Mouse (Mus musculus): ENCODE results near the gene Gm45717. TPM values are rescaled to one million over a fixed set of nuclear protein-coding genes. Genes with fewer than 3 reads are reported as not detected.
A peak's percentile ranks its signal among the peaks of the same experiment; 100 is the strongest.

The Gm45717 gene
- total RNA-seq (2017): not detected in 3 replicates

DNA sequence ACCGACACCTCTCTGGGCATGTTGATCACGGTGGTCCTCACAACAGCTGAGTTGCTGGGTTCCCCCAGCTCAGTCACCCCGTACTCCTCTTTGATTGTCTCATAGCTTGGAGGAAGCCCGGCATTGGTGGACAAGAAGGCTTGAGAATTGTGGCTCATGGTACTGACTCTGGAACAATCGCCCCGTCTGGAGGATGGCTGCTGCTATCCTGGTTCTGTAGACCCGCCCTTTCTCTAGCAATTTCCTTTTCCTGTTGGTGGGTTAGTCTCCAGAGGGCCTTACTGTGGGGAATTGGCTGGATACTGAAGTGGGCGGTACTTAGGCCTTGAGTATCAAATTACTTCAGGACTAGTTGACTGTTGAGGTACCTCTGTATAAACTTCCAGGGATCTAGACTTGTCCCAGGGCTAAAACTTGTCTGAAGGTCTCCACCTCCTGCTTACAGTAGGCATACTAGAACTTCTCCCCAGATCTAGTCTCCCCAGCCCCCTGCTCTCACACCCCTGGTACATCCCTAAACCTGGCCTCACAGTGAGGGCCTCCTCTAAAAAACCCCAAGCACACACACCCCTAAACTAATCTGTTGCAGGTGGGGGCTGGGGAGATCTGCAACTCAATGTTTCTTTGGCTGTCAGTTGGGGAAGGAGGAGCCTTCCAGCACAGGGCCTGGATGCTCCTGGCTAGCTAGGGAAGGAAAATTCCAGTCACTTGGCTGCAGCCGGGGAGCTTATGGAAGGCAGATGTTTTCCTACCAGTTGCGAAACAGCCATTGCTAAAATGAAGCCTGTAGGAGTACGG, at the start of gene Gm45717, which contains the start of gene Ifitm2:
Gene Gm45717, minus strand, starts transcription at position 180 of the 798 bp plus-strand sequence.
Gene Ifitm2, minus strand, starts transcription at position 230 of the 798 bp plus-strand sequence.
- ATAC-seq (replicated peaks; ENCODE audit: insufficient number of reproducible peaks, low FRiP score, low TSS enrichment, poor library complexity, severe bottlenecking): peak; percentile 30; the same call in 1 of the 2 replicates

- ATAC-seq (replicated peaks; ENCODE audit: insufficient number of reproducible peaks, low FRiP score, low TSS enrichment, poor library complexity, severe bottlenecking): no peak
These were observed 47.7 kb upstream of the Gm45717 start for GRCm38 (mm10) chr7:141003248-141004010.

DNA sequence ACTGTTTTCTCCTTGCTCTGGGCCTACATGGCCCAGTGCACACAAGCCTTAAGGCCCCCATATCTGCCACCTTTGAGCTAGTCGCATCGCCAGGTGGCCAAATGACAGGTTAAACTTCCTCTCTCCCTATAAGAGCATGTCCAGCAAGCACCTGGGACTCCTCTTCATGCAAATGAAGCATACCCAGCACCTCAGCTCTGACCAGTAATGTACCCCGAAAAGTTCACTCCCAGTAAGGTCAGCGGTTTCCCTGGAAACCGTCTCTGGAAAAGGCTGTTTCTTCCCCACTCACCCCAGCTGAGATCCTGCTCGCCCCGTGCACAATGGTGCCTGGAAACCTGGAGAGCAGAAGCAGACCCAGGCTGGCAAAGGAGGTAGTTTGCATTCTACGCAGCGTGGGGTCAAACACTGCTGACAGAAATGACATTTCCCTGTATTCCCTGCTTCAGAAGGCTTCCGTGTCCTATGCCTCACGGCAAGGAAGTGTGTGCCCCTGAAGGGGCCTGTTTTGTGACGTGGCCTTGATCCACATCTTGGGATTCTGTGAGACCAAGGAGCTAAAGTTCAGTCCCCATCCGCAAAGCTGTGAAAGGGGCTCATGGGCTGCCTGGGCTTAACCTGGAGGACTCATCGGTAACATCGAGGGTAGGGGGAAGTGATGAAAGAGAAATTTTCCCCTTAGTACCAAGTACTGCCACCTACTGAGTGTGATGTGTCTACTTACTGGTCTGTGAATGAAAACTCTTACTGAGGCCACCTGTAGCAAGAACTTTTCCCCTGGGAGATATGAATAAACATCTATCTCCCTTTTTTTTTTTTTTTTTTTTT, 45.4 kb upstream of the Gm45717 start:
- ATAC-seq (replicated peaks; ENCODE audit: insufficient number of reproducible peaks, low FRiP score, low TSS enrichment, poor library complexity, severe bottlenecking): no peak

GRCm38 (mm10) chr7:140998853-140999700, 43.3 kb upstream of the Gm45717 start:
- peak; percentile 90 for ATAC-seq (replicated peaks; ENCODE audit: insufficient number of reproducible peaks, low FRiP score, low TSS enrichment, poor library complexity, severe bottlenecking)

DNA sequence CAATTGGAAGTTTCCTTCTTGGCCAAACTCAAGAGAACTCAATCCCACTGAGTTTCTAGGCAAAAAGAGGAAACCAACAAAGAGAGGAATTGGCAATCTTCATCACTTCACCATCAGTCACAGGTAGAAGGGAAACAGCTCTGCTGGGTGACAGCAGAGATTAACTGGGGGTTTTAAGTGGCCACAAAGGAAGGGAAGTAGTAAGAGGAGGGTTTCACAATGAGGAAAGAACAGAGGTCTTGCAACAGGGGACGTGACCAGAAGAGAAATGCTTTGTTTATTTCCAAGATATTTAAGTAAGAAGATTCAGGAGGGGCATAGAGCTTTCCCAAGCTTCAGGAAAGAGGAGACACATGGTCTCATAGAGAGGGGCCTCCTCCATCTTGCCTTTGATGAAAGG, 42.1 kb upstream of the Gm45717 start:
- peak; percentile 81 for ATAC-seq (replicated peaks; ENCODE audit: insufficient number of reproducible peaks, low FRiP score, low TSS enrichment, poor library complexity, severe bottlenecking)

DNA sequence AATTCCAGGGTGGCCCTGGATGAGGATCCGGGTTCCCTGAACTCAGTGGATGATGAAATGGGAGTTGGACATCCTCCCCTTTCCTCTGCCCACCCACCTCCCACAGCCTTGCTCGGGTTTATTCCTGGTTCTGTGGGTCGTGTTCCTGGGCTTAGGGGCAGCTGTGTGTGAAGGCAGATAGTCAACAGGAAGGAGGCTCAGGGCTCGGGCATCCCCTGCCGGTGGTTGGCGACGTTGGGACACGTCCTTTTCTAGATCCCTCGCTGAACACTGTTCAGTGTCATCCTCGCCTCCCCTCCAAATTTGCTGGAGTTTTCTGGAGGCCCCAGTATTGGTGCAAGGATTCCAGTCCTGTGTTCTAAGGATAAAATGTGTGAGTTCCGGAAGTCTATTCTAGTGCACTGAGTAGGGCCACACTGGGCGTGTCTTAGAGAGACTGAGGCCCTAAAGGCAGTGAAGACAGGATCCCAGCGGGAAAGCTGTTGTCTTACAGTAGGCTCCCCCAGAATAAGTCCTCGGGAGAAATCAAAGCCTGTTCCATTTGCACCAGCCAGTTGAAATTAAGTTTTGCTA, 35.5 kb upstream of the Gm45717 start:
- ATAC-seq (replicated peaks; ENCODE audit: insufficient number of reproducible peaks, low FRiP score, low TSS enrichment, poor library complexity, severe bottlenecking): no peak

- peak; percentile 45; the same call in 1 of the 2 replicates for ATAC-seq (replicated peaks; ENCODE audit: insufficient number of reproducible peaks, low FRiP score, low TSS enrichment, poor library complexity, severe bottlenecking)
These were observed 34.9 kb upstream of the Gm45717 start for GRCm38 (mm10) chr7:140990622-140991021.

- ATAC-seq (replicated peaks; ENCODE audit: insufficient number of reproducible peaks, low FRiP score, low TSS enrichment, poor library complexity, severe bottlenecking): no peak; the same call in 1 of the 2 replicates
These were observed 34.4 kb upstream of the Gm45717 start for GRCm38 (mm10) chr7:140990185-140990584.

- no peak for ATAC-seq (replicated peaks; ENCODE audit: insufficient number of reproducible peaks, low FRiP score, low TSS enrichment, poor library complexity, severe bottlenecking)
These were observed 33.3 kb upstream of the Gm45717 start for GRCm38 (mm10) chr7:140989022-140989421.

DNA sequence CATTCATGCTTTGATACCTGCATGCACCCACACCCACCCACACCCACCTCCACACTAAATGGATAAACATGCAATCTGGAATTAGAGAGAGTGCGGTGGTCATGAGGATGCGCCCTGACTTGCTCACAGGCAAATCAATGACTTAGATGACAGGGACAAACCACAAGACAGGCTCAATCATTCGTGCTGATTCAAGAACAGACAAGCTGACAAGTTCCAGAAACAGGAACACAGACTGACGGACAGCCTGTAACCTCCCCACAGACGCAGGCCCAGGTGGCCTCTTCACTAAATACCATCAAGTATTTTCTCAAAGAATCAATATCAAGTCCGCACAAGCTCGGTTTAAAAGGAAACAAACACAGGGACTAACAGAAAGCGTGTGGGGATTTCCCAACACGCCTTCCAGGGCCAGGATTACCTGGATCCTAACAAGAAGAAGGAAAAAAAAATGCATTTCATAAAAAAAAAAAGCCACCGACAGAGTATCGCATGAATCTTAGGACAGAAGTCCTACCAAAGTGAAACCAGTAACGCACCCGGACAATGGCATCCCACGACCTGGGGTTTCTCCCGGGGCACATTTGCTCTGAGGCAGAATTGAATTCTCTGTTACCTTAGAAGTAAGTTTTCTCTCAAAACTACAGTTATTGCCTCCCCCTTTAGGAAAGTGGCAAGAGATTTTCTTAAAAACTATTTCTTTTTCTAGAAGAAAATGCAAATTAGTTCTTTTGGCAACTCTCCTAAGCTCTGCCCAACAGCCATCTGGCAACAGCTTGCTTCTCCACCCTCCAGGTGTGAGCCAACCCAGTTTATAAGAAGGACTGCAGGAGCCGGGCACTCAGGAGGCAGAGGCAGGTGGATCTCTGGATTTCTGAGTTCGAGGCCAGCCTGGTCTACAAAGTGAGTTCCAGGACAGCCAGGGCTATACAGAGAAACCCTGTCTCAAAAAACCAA, 31.7 kb upstream of the Gm45717 start:
- ATAC-seq (replicated peaks; ENCODE audit: insufficient number of reproducible peaks, low FRiP score, low TSS enrichment, poor library complexity, severe bottlenecking): no peak

DNA sequence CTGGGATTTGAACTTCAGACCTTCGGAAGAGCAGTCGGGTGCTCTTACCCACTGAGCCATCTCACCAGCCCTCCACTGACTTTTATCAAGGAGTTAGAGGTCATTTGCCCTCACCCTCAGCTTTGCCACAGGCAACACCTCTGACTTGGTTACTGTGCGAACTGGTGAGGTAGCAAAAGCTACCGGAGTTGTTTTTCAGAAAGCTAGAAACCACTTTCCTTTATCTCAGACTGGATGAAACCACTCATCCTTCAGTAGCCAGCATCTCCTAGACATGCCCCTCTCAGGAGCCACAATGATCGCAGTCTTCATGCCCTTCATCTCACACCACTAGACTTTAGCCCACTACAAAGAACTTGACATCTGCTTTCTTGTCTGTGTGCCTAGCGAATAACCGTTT, 27.2 kb upstream of the Gm45717 start:
- ATAC-seq (replicated peaks; ENCODE audit: insufficient number of reproducible peaks, low FRiP score, low TSS enrichment, poor library complexity, severe bottlenecking): no peak

- peak; percentile 91 for ATAC-seq (replicated peaks; ENCODE audit: insufficient number of reproducible peaks, low FRiP score, low TSS enrichment, poor library complexity, severe bottlenecking)
These were observed 26.0 kb upstream of the Gm45717 start for GRCm38 (mm10) chr7:140981704-140982103.

DNA sequence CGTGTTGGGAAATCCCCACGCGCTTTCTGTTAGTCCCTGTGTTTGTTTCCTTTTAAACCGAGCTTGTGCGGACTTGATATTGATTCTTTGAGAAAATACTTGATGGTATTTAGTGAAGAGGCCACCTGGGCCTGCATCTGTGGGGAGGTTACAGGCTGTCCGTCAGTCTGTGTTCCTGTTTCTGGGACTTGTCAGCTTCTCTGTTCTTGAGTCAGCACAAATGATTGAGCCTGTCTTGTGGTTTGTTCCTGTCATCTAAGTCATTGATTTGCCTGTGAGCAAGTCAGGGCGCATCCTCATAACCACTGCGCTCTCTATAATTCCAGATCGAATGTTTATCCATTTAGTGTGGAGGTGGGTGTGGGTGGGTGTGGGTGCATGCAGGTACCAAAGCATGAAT, 21.0 kb upstream of the Gm45717 start:
- ATAC-seq (replicated peaks; ENCODE audit: insufficient number of reproducible peaks, low FRiP score, low TSS enrichment, poor library complexity, severe bottlenecking): peak; percentile 59; the same call in 1 of the 2 replicates

DNA sequence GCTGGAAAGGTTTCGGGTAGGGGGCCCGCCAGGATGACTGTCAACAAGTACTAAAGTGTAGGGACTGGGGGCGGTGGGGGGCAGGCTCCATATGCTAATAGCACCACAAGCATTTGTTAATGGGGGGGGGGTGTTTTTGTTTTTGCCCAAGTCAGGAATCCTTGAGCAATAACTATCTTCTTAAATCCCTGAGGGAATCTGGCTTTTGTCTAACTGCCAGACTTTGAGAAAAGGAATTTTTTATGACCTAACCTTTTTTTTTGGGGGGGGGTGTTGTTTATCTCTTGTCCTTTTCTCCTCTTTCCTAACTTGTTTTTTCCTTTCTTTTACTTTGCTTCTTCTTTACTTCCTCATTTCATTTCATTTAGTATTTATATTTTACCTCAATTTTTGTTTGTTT, 19.7 kb upstream of the Gm45717 start:
- no peak for ATAC-seq (replicated peaks; ENCODE audit: insufficient number of reproducible peaks, low FRiP score, low TSS enrichment, poor library complexity, severe bottlenecking)

DNA sequence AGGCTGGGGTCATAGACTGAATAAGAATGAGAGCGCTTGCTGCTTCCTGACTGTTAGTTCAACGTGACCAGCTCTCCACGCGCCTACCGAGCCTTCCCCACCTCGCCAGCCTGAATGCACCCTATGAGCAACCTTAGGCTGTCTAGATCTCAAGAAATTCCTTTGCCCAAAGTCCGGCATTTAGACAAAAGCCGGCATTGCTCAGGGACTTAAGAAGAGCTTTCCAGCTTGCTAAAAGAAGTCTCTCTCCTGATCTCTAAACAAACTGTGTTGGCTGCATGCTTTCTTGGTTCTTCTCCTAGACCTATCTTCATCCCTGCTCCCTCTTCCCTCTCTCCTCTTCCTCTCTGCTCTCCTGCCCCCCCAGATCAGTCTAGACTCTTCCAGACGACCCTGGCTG, 19.2 kb upstream of the Gm45717 start:
- no peak for ATAC-seq (replicated peaks; ENCODE audit: insufficient number of reproducible peaks, low FRiP score, low TSS enrichment, poor library complexity, severe bottlenecking)

DNA sequence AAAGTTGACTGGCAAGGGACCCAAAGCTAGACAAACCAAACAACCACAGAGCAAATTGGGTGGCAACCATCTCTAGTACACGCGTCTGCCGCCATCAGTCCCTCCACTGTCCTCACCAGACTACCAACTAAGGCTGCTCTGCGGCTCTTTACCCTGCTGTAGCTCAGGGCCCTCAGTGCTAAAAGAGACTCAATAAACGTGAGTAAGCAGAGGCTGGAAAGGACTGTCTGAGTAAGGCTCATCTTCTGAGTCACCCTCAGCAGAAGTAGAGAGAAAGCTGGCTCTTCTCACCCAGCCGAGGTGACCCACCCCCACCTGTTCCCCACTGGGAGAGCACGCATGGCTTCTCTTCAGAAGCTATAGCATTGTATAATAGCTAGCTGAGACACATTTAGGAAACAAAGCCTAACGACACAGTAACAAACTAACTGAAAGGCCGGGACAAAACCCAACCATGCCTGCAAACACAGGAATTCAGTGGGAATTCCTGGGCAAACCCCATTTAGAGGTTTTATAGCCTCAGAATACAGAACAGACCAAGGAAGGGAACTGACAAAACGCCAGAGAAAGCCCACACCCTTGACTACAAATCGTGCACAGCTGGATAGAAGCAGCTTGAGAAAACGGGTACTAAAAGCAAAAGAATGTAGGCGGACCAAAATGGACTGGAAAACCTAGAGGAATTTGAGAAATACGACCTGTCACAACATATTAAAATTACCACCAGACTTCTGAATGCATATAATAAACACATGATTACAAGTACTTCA, 17.8 kb upstream of the Gm45717 start:
- no peak for ATAC-seq (replicated peaks; ENCODE audit: insufficient number of reproducible peaks, low FRiP score, low TSS enrichment, poor library complexity, severe bottlenecking)

Measured in monocyte, adult 5-6 weeks (primary cell).